Mouse (Mus musculus) limb, embryonic 12.5 days (tissue): ENCODE measurements around the gene Gbp3. TPM values are rescaled to one million over a fixed set of nuclear protein-coding genes. Genes with fewer than 3 reads are reported as not detected.
"Not testable (repeated sequence)": the region's sequence is repeated elsewhere in the genome, so short reads cannot be mapped to it uniquely, and the experiment has no call there.

Experiments used
- ATAC-seq: fragments of 200-750 bp; cut with Nextera tagmentation; 2 replicates; pipeline ENCODE4 v1.8.0; 2017; ENCODE audit warnings: low read depth, moderate TSS enrichment; ENCODE audit not compliant: insufficient number of reproducible peaks, insufficient read depth, low FRiP score, low TSS enrichment
- H3K27ac ChIP-seq: fragments of 300-500 bp; sonication (generic); 2 replicates; pipeline ENCODE4 v1.5.1; 2016; ENCODE audit warnings: mild to moderate bottlenecking, moderate library complexity
- H3K27me3 ChIP-seq: fragments of 300-500 bp; sonication (generic); 2 replicates; pipeline ENCODE4 v1.6.1; 2016; ENCODE audit warnings: mild to moderate bottlenecking, moderate library complexity
- H3K36me3 ChIP-seq: fragments of 300-500 bp; sonication (generic); 2 replicates; pipeline ENCODE4 v1.6.1; 2016; ENCODE audit warnings: mild to moderate bottlenecking, moderate library complexity
- H3K4me1 ChIP-seq: fragments of 300-500 bp; sonication (generic); replicated peaks from 2 replicates; pipeline ENCODE4 v1.6.1; 2016
- H3K4me2 ChIP-seq: fragments of 300-500 bp; sonication (generic); 2 replicates; pipeline ENCODE4 v1.6.1; 2016; ENCODE audit warnings: mild to moderate bottlenecking, moderate library complexity
- H3K4me3 ChIP-seq: fragments of 300-500 bp; sonication (generic); replicated peaks from 2 replicates; pipeline ENCODE4 v1.5.1; 2016; ENCODE audit warnings: mild to moderate bottlenecking
- H3K9ac ChIP-seq: fragments of 300-500 bp; sonication (generic); replicated peaks from 2 replicates; pipeline ENCODE4 v1.6.1; 2016; ENCODE audit warnings: mild to moderate bottlenecking, moderate library complexity
- H3K9me3 ChIP-seq: fragments of 300-500 bp; sonication (generic); 2 replicates; pipeline ENCODE4 v1.6.1; 2016; ENCODE audit warnings: mild to moderate bottlenecking, moderate library complexity
- WGBS: fragments of 180-500 bp; shearing (Covaris S2); methylation state at CpG from one replicate; pipeline ENCODE4 v1.1.7; 2016; 5-methylcytosine and 5-hydroxymethylcytosine counted together
- polyA plus RNA-seq: library from polyadenylated mRNA; unstranded; fragments of >200 nt; fragmentation: Nextera tagmentation; extraction: Ambion mirVana; gene quantifications from 2 replicates; pipeline ENCODE4 v1.2.1, GENCODE M21; 2016

Gbp3 gene
- polyA plus RNA-seq: 0.65 and 0.69 TPM in 2 replicates

GRCm38 (mm10) chr3:142559632-142560228 is at the start of gene Gbp3:
Gene Gbp3 (plus strand): TSS chr3:142560026.
- WGBS: 27% methylated on average over 3 of the region's 3 CpGs
- H3K27me3 ChIP-seq: no peaks in the 10 kb centered on the region
- no peaks in the 10 kb centered on the region for H3K36me3 ChIP-seq
- H3K4me2 ChIP-seq: peak within 1 kb of the TSS; percentile 56
- H3K9me3 ChIP-seq: no peaks in the 10 kb centered on the region
- H3K27ac ChIP-seq: no peak within 1 kb of the TSS
- 0 out of 2 replicates have a peak within 1 kb of the TSS, but pooled peaks have one; percentile 31 for H3K9ac ChIP-seq
- peaks cover 3% of the 10 kb centered on the region; the same call in 1 of the 2 replicates for H3K4me1 ChIP-seq
- peak within 1 kb of the TSS; percentile 37 for H3K4me3 ChIP-seq
- no peak for ATAC-seq

- H3K27ac ChIP-seq: no peak overlapping the region
- peaks cover 16% of the 10 kb centered on the region; the same call in 1 of the 2 replicates for H3K27me3 ChIP-seq
- H3K9ac ChIP-seq: no peak overlapping the region
- H3K4me3 ChIP-seq: no peak overlapping the region
- 79% methylated on average over 3 of the region's 3 CpGs for WGBS
- H3K9me3 ChIP-seq: no peaks in the 10 kb centered on the region
- H3K4me1 ChIP-seq: no peaks in the 10 kb centered on the region
- H3K4me2 ChIP-seq: no peak overlapping the region
- no peak for ATAC-seq
- no peaks in the 10 kb centered on the region for H3K36me3 ChIP-seq
These were observed 31.7 kb upstream of the Gbp3 start for GRCm38 (mm10) chr3:142528116-142528515.

- Histone ChIP-seq H3K27me3 (peaks cover 16% of the 10 kb centered on the region; the same call in 1 of the 2 replicates), H3K36me3 (no peaks in the 10 kb centered on the region), H3K4me3 (peak overlapping the region; percentile 57), H3K9me3 (no peaks in the 10 kb centered on the region), H3K27ac (no peak overlapping the region), H3K9ac (peak overlapping the region; percentile 54), H3K4me1 (no peaks in the 10 kb centered on the region), H3K4me2 (peak overlapping the region; percentile 94)
- 54% methylated on average over 2 of the region's 2 CpGs for WGBS
- ATAC-seq: no peak
These were observed 30.2 kb upstream of the Gbp3 start for GRCm38 (mm10) chr3:142529597-142529996.

GRCm38 (mm10) chr3:142530087-142530953 is 29.5 kb upstream of the Gbp3 start, which contains the start of gene Gbp7:
Gene Gbp7 (plus strand): TSS chr3:142530342.
- peak within 1 kb of the TSS; percentile 94 for H3K4me2 ChIP-seq
- no peaks in the 10 kb centered on the region for H3K4me1 ChIP-seq
- ATAC-seq: peak; percentile 72
- no peaks in the 10 kb centered on the region for H3K9me3 ChIP-seq
- peak within 1 kb of the TSS; percentile 57 for H3K4me3 ChIP-seq
- no peaks in the 10 kb centered on the region for H3K36me3 ChIP-seq
- H3K27me3 ChIP-seq: peaks cover 16% of the 10 kb centered on the region; the same call in 1 of the 2 replicates
- WGBS: 2% methylated on average over 30 of the region's 30 CpGs
- no peak within 1 kb of the TSS for H3K27ac ChIP-seq
- H3K9ac ChIP-seq: peak within 1 kb of the TSS; percentile 54

- no peaks in the 10 kb centered on the region for H3K36me3 ChIP-seq
- no peak overlapping the region for H3K27ac ChIP-seq
- no peak overlapping the region for H3K4me3 ChIP-seq
- no peak for ATAC-seq
- H3K9me3 ChIP-seq: no peaks in the 10 kb centered on the region
- peaks cover 16% of the 10 kb centered on the region; the same call in 1 of the 2 replicates for H3K27me3 ChIP-seq
- H3K4me1 ChIP-seq: no peaks in the 10 kb centered on the region
- no peak overlapping the region for H3K9ac ChIP-seq
- H3K4me2 ChIP-seq: no peak overlapping the region
- WGBS: 85% methylated on average over 3 of the region's 3 CpGs
These were observed 28.2 kb upstream of the Gbp3 start for GRCm38 (mm10) chr3:142531595-142531994.

- Histone ChIP-seq H3K27ac (no peak overlapping the region), H3K4me2 (no peak overlapping the region), H3K36me3 (no peaks in the 10 kb centered on the region), H3K27me3 (peaks cover 13% of the 10 kb centered on the region; the same call in 1 of the 2 replicates), H3K4me3 (no peak overlapping the region), H3K9ac (no peak overlapping the region), H3K4me1 (no peaks in the 10 kb centered on the region), H3K9me3 (no peaks in the 10 kb centered on the region)
- WGBS: 91% methylated on average over 3 of the region's 3 CpGs
- no peak for ATAC-seq
These were observed 26.6 kb upstream of the Gbp3 start for GRCm38 (mm10) chr3:142533185-142533584.

- no peak for ATAC-seq
- no peak overlapping the region for H3K4me3 ChIP-seq
- no peaks in the 10 kb centered on the region for H3K9me3 ChIP-seq
- no peak overlapping the region for H3K4me2 ChIP-seq
- no peaks in the 10 kb centered on the region for H3K4me1 ChIP-seq
- no peaks in the 10 kb centered on the region for H3K36me3 ChIP-seq
- 75% methylated on average over 1 of the region's 1 CpGs for WGBS
- peaks cover 13% of the 10 kb centered on the region; the same call in 1 of the 2 replicates for H3K27me3 ChIP-seq
- H3K9ac ChIP-seq: no peak overlapping the region
- H3K27ac ChIP-seq: no peak overlapping the region
These were observed 24.2 kb upstream of the Gbp3 start for GRCm38 (mm10) chr3:142535667-142536066.

- Histone ChIP-seq H3K4me2 (no peak overlapping the region), H3K27me3 (no peaks in the 10 kb centered on the region), H3K9ac (no peak overlapping the region), H3K27ac (no peak overlapping the region), H3K9me3 (no peaks in the 10 kb centered on the region), H3K4me1 (no peaks in the 10 kb centered on the region), H3K36me3 (no peaks in the 10 kb centered on the region), H3K4me3 (no peak overlapping the region)
- no peak for ATAC-seq
- 89% methylated on average over 6 of the region's 6 CpGs for WGBS
These were observed 18.4 kb upstream of the Gbp3 start for GRCm38 (mm10) chr3:142541391-142541790.

GRCm38 (mm10) chr3:142542776-142543175 is 17.1 kb upstream of the Gbp3 start:
- H3K9me3 ChIP-seq, ATAC-seq, H3K9ac ChIP-seq, H3K36me3 ChIP-seq, H3K27ac ChIP-seq, H3K4me2 ChIP-seq, H3K27me3 ChIP-seq, H3K4me1 ChIP-seq, H3K4me3 ChIP-seq: not testable (repeated sequence)
- 81% methylated on average over 12 of the region's 12 CpGs for WGBS

- H3K27me3 ChIP-seq: no peaks in the 10 kb centered on the region
- no peaks in the 10 kb centered on the region for H3K4me1 ChIP-seq
- no peak overlapping the region for H3K4me2 ChIP-seq
- 87% methylated on average over 3 of the region's 3 CpGs for WGBS
- H3K27ac ChIP-seq: no peak overlapping the region
- no peak for ATAC-seq
- H3K9ac ChIP-seq: no peak overlapping the region
- H3K4me3 ChIP-seq: no peak overlapping the region
- no peaks in the 10 kb centered on the region for H3K36me3 ChIP-seq
- H3K9me3 ChIP-seq: no peaks in the 10 kb centered on the region
These were observed 13.1 kb upstream of the Gbp3 start for GRCm38 (mm10) chr3:142546690-142547089.

- Histone ChIP-seq H3K9ac (no peak overlapping the region), H3K27ac (no peak overlapping the region)
- WGBS: 89% methylated on average over 3 of the region's 3 CpGs
These were observed 9.7 kb upstream of the Gbp3 start for GRCm38 (mm10) chr3:142550052-142550676.

More at GRCm38 (mm10) chr3:142550052-142550676, 9.7 kb upstream of the Gbp3 start:
- no peak for ATAC-seq
- Histone ChIP-seq H3K27me3 (no peaks in the 10 kb centered on the region), H3K4me1 (no peaks in the 10 kb centered on the region), H3K4me3 (no peak overlapping the region), H3K36me3 (no peaks in the 10 kb centered on the region), H3K4me2 (no peak overlapping the region), H3K9me3 (no peaks in the 10 kb centered on the region)
